Mouse (Mus musculus): ENCODE measurements at regions not wholly inside any gene's neighbourhood (a gene's known extent, or its start where the extent isn't known, plus 50 kb on each side); places are given as distances from the start of the nearest gene placed in this dataset.

GRCm38 (mm10) chr2:45170272-45170671 lies 53.1 kb upstream of the Zeb2 start:
- TF ChIP-seq CTCF (IDR thresholded peaks at IDR 0.05; ENCODE audit: insufficient read depth, low read length) (no peak), POLR2A (IDR thresholded peaks at IDR 0.05; ENCODE audit: borderline replicate concordance, extremely low read depth, low read depth, low read length) (no peak)

All from lung, adult 2 months (tissue).